Mouse (Mus musculus) MN1 (cell line): ENCODE results near the gene Daam1.
"Not testable (repeated sequence)": the region's sequence is repeated elsewhere in the genome, so short reads cannot be mapped to it uniquely, and the experiment has no call there.

Experiments used
- DNase-seq: peaks from one replicate; pipeline ENCODE4 v3.0.0-alpha.2; 2016; ENCODE audit warnings: low spot score

The Daam1 gene

DNA sequence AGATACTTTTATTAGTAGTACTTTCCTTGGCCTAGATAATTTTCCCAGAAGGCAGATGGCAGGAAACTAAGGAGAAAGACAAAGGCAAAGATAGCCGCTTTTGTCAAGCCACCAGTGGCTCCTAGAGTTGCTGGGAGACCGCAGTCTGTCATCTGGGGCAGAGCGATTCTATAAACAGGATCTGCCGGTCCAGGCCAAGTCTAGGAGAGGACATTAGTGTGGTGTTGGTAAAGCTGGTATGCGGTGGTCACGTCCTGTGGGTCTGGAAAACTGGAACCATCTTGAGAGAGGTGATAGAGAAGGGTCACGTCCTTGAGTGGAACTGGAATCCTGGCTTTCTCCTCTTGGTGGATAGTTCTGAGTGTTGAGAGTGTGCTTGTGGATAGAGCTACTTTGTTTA is 3.2 kb downstream of the Daam1 start:
- no peak for DNase-seq

DNA sequence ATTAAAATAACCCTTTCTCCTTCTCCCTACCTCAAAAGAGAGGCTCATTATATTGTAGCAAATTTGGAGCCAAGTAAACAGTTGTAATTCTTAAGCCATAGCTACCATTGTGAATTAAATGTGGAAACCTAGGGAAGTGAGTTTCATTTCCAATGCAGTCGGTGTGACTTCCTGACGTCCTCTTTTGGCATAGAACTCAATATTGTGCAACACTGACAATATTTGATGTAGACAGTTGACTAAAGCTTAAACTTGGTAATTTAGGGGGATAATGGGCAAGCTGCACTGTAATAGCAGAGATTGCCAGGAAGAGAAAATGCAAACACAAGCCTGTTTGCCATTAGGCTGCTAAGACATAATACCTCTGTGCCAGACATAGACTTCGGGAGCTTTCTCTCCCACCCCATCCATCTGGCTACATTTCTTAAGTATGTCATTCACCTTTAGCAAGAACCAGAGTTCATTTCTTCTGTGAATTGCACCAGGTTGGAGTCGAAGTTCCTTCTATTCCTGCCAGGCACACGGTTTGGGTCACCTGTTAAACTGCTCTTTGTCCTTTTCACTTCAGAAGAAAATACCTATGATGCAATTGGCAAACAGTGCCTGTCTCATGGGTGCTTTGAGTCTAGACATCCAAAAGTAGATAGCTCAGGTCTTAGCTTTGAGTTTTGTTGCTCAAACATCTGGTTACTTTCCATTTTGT is 5.2 kb downstream of the Daam1 start:
- DNase-seq = no peak

DNA sequence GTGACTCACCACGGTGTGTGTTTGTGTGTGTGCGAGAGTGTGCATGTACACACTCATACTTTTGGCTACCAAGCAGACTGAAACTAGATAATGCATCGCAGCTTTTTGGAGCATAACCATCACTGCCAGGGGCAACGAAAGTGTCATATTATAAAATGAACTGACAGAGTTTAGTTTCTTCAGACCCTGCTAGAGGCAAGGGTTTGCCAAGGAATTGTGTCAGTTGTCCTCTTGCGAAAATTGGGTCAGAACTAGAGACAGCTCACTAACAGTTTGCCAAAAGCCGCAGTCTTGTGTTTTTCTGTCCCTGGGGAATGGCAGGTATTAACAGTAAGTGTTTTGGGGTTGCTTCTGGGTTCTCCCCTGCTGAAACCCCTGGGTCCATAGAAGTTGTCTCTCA is 5.9 kb downstream of the Daam1 start:
- no peak for DNase-seq

DNA sequence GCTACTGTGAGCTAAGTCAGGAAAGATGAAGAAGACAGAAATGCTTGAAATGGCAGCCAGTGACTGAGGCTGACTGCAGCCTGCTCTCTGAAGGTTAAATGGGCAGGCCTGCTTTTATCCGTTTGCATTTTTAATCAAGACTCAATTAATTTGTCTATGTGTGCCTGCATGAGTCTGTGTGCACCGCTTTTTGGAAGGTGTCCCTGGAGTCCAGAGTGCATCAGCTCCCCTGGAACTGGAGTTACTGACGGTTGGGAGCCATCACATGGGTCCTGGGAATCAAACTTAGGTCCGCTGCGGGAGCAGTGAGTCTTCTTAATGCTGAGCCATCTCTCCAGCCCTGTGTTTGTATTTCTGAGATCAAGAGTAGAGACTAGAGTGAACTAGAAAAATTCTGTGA is 6.7 kb downstream of the Daam1 start:
- no peak for DNase-seq

DNA sequence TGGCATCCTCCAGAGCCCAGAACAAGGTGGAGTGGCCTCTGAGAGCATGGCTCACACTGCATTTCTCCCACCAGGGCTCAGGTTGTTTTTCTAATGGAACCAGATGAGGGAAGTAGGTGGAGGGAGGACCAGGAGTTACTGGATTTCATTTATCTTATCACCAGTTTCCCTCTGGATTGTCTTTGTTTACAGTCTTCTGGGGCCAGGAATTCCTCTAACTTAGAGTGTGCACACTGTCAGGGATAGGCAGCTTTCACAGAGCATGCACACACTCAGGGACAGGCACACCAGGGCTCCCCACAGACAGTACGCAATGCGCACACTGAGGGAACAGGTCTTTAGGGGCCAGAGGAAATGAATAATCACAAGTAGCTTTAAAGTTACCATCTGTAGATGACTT is 7.4 kb downstream of the Daam1 start:
- no peak for DNase-seq

DNA sequence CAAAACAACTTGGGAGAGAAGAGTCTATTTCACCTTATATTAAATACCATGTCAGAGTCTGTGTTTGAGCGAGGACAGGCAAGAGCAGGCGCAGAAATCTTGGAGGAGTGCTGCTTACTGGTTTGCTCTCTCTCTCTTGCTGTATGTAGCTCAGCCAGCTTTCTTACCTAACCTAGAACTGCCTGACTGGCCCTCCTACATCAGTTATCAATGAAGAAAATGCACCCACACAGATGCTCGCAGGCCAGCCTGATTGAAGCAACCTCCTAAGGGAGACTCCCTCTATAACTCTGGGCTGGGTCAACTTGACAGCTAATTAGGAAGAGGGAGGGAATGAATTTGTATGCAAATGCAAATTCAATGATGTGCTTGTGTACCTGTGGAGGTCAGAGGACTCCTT is 8.8 kb downstream of the Daam1 start:
- DNase-seq = no peak

DNA sequence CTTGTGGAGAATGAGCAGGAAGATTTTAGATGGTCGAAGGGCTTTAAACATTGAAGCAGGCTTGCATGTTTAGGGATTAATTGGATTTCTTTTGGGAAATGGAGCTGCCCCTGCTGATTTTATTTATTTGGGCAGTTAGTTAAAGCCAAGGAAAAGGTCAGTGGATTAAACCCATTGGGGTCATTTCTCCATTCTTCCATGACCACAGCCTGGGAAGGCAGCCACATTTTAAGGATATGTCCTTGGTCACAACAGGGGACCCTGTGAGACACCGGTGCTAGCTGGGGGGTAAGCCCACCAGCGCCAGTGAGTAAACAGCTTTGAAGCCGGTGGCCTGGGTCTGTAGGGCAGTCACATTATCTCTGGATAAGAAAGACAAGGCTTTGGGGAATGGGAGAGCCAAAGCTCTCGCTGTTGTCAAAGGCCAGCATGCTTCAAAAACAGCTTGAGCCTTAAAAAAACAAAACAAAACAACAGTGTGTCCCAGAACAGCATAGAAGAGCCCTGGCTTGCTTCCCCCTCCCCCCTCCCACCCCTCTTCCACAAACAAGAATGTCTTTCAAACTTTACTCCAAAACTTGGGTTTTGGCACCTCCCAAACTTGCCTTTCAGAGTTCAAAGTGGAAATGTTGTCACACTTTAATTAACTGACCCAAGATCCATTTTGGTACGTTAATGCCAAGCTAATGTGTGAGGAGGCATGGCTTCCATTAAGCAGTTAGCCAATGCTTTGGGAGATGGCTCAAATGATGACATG is 9.7 kb downstream of the Daam1 start:
- DNase-seq = no peak

DNA sequence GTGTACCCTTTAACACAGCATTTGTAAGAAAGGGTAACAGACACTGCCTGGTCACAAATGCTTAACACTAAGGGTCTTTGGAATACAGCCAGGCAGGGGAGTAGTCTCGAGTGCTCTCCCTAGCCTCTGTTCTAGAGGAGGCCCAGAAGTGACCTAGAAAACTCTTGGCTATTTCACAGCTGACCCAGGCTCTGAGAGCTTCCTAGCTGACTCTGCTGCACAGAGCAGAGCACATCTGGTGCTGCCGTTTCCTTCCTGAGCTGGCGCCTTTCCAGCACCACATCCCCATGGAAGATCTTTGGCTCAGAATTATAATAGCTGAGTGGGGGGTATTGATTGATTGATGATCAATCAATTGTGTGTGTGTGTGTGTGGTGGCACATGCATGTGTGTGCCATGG is 11.1 kb downstream of the Daam1 start:
- peak; percentile 64 for DNase-seq

DNA sequence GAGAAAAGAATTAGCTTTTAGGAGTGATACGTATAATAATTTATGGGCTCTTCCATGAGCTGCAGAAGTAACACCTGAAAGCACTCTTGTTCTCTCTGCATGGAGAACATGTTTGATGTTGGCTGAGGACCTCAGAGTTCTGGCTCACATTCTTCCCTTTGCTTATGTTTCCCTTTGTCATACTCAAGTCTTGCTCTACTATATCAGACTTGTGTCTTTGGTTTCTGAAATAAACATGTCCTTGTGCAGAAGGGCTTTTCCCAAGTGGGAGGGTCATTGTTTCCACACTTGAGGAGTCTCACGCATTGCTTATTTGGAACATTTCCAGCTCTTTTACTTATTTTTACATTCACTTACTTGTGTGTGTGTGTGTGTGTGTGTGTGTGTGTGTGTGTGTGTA is 11.7 kb downstream of the Daam1 start:
- DNase-seq = no peak

DNA sequence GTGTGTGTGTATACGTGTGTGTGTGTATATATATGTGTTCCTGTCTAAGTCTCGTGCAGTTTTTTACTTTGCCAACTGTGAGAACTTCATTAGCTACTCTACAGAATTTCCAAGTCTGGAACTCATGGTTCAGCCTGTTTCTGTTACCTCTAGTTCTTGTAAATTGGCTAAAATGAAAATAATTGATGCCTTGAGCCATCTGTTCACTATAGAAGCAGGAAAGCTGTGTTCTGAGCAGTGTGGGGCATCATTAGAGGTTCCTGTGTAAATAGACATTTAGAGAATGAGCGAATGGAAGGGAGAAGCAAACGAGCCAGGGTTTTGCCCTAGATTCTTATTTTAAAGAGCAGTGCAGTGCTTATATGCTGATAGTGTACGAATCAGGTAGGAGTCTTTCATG is 14.6 kb downstream of the Daam1 start:
- no peak for DNase-seq

DNA sequence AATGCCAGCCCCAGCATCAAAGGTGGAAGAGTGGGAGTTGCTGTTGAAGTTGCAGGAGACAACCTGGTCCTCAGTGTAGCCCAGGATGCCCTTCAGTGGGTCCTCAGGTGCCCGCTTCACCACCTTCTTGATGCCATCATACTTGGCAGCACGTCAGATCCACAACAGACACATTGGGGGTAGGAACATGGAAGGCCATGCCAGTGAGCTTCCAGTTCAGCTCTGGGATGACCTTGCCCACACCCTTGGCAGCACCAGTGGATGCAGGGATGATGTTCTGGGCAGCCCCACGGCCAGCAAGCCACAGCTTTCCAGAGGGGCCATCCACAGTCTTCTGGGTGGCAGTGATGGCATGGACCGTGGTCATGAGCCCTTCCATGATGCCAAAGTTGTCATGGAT is 15.5 kb downstream of the Daam1 start:
- DNase-seq = not testable (repeated sequence)

DNA sequence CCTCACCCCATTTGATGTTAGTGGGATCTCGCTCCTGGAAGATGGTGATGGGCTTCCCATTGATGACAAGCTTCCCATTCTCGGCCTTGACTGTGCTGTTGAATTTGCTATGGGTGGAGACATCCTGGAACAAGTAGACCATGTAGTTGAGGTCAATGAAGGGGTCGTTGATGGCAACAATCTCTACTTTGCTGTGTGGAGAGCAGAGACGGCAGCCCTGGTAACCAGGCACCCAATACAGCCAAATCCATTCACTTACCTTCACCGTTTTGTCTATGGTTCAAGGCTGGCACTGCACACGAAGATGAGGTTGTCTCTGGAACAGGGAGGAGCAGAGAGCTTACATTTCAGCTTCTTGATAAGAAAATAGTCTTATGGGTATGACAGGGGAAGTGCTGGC is 16.1 kb downstream of the Daam1 start:
- not testable (repeated sequence) for DNase-seq

DNA sequence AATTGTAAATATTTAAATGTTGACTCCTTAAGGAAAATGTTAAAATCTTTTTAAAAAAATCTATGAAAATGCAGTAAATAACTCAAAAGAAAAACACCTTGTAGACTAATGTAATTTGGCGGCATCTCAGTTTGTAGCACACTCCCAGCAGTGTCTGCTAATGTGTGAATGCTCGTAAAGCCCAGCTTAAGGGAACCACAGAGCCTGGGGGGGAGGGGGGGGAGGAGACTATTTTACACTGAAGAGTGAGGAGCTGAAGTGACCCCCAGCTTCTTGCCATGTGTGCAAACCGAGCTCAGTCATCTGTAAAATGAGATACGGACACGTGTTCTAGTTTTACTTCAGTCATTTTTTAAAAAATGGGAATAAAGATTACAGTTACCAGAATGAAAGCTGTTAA is 16.7 kb downstream of the Daam1 start:
- no peak for DNase-seq

DNA sequence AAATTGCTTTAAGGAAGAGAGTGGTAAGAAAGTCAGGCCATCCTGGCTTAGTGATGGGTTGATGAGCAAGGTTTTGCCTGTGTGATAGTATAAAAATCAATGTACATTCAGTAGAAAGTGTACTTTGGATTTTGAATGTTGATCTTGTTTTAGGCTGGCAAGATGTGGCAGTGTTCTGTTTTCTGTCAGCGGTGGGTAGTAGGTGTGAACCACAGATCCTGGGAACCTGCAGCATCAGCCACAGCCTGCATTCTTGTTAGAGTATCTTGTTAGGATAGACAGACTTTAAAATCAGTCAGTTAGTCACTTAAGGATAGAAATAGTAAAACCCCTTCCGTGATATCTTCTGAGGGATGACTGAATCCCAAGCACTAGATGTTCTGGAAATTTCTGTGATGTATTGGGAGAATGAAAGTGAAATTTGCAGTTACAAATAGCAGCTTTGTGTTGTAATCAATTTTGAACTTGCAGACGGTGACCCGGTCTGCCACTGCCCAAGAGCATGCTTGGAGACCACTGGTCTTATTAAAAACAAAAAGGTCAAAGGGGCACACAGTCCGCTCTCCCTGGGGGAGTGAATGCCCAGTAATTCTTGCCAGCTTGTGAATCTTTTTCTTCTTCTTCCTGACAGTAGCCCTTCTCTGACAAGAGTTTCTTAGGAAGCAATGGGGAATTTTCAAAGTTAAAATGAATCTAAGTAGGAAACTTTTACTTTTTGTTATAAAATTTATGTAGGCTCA is 17.3 kb downstream of the Daam1 start:
- no peak for DNase-seq

DNA sequence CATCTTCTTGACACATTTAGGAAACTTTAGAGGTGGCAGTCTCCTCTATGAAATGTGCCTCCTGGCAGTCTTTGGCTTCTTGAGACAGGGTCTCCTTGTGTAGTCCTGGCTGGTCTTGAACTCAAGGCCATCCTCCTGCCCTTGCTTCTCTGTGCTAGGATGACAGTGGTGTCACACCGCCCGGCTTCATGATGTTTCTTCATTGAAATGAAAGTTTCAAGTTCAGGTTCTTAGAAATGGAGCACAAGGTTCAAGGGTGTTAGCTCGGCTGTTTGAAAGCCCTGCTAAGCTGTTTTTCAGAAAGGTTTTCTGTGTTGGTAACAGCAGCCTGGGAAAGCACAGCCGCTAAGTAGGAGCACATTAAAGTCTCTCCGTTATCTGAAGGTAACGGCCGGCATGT is 18.2 kb downstream of the Daam1 start:
- no peak for DNase-seq

DNA sequence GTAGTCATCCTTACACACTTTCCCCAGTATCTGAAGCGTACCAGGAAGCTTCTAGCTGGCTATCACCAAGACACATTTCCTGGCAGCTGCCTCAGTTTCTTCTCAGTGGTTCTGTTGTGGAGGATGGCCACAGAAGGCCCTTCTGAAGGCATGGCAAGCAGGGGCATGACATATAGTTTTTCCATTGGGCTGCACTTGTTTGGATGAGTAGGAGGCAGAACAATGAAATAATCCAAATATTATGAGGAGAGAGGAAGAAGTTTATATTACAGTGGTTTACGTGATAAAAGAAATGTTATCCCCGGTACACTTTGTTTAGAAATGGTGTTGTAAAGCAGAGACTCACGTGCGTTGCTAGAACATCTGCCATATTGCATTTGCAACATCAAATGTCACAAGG is 19.3 kb downstream of the Daam1 start:
- no peak for DNase-seq

DNA sequence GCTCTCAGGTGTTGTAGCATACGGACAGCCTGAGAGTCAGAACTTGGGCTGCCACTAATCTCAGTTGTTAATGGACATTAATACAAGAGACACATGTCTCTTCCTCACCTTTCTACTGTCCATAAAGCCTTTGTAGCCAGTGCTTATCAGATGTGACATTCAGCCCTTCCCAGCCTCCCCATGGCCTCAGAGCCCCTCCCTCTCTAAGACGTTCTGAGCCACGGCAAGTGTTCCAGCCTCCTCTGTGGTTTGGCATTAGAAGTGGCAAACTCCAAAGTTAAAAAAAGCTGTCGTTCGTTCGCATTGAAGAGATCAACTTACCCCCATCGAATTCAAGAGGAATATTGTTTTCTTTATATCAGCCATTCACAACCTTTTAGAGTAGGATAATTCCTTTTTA is 21.8 kb downstream of the Daam1 start:
- DNase-seq = no peak

DNA sequence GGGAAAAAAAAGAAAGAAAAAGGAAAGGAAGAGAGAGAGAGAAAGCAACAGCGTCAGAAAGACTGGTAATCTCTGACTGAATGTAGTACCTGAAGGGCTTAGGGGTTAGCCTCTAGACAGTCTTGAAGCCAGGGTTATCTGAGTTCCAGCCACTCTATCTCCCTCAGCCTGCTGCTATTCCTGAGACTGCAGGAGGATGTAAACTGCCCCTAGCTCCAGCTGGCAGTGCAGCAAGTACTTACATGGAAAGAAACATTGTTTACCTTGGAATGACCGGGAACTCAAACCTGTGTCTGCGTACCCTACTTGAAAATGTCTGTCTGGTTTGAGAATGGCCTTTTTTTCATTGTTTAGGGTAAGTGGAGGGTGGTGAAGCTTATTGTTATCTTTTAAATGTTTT is 22.8 kb downstream of the Daam1 start:
- no peak for DNase-seq

DNA sequence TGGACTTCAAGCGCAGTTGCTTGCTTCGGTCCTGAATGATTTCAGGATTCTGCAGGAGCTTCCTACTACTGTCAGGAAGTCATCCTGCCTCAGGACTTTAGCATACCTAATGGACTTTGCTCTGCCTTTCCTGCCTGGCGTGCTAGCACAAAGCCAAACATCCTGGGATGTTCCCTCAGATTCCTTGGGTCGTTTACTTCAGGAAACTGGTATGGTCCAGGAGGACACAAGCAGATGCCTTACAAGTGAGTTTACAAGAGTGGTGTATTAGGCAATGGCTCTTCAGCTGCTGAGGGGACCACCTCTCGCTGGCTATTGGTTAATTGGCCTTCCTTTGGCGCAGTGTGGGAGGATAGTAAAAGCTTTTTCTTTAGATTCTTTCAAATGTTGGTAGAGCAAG is 23.3 kb downstream of the Daam1 start:
- no peak for DNase-seq

DNA sequence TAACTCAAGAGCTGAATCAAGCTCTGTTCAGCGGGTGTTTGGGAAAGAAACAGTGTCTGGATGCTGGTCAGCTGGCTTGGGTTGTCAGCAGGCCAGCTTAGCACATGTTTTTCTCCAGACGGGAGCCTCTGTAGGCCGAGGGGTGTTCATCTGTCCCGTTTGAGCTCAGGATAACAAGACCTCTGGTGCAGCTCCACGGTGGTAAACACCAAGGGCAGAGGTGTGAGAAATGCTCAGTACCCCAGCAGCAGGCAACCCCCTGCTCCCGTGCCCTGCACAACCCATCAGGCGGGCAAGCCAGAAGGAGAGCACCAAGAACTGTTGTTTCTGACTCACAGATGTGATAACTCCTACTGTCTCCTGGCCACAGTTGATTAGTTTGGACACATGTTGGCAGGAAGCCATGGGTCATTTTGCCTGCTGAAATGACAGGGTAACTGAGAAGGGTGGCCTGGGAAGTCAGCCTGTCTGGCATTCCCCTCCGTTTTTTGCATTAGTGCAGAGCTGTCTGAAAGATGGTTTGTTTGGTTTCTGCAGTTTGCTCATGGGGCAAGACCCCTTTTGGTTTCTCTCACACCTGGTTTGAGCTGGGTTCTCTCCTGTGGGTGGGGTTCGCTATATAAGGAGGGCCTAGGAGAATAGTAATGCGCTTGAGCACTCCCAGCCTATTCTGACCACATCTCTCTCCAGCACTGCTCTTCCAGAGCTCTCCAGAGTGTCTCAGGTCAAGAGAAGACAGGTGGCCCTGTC is 25.0 kb downstream of the Daam1 start:
- peak; percentile 87 for DNase-seq

DNA sequence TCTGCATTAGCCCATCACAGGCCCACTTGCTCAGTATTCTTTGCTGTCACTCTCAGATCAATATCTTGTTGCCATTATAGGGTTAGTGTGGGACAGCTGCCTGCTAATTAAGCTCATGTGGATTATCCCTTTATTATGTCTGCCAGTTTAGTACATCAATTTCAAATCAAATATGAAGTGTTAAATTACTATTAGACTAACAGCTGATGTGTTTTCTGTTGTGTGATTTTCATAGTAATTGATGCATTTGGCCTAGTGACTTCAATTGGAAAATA is 25.5 kb downstream of the Daam1 start:
- no peak for DNase-seq

DNA sequence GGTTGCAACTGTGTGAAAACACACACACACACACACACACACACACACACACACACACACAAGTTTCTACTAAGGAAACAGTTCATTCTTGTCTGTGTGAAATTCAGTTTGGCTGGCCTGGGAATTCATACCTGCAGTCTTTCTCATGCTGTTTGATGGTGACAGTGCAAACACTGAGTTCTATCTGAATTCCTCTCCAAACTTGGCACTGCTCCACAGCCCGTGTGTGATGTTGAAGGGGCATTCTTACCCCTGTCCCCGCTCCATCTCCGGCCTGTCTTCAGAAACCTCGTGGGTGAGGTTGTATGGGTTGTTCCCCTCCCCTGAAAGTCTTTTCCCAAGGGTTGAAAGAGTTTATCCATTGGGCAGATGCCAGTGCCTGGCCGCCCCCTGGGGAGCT is 28.2 kb downstream of the Daam1 start:
- DNase-seq = no peak
